ENCODE assay signal across 12 mouse cellular contexts in genomic region chr10:11212003-11212402, GRCm38 (mm10).
A peak's percentile ranks its signal among the peaks of the same experiment; 100 is the strongest.
DNase-seq lines count a peak whose midpoint lies in the region; ATAC-seq and TF ChIP-seq lines count a peak whose summit lies in the region.
"Had no signal": no experiment of that assay in that cellular context is flagged by ENCODE, and none has a peak within 500 bp of the region (broad histone marks: within the 10 kb centered on the region; RNA-seq: fewer than 3 reads in every experiment).

No protein-coding gene starts in this region.

- TF ChIP-seq POLR2A in cortical plate, adult 2 months (IDR thresholded peaks at IDR 0.05; ENCODE audit: extremely low read depth, insufficient read depth, low read length) = no peak

- no peak overlapping the region for H3K9ac ChIP-seq in intestine, postnatal 0 days (ENCODE audit: low read depth, low read length)
- no peak overlapping the region for H3K9ac ChIP-seq in intestine, embryonic 15.5 days
- H3K9ac ChIP-seq in stomach, postnatal 0 days (ENCODE audit: low read length) = no peak overlapping the region
- H3K9ac ChIP-seq: limb, embryonic 15.5 days; neural tube, embryonic 12.5 days had no signal

- no peaks in the 10 kb centered on the region for H3K27me3 ChIP-seq in intestine, postnatal 0 days (replicated peaks; ENCODE audit: control insufficient read depth, insufficient read depth, low read length)
- no peaks in the 10 kb centered on the region for H3K27me3 ChIP-seq in intestine, embryonic 15.5 days (replicated peaks)
- no peaks in the 10 kb centered on the region for H3K27me3 ChIP-seq in stomach, postnatal 0 days (ENCODE audit: control insufficient read depth, insufficient read depth, low read length)
- H3K27me3 ChIP-seq: limb, embryonic 15.5 days; neural tube, embryonic 12.5 days had no signal

- no peak for TF ChIP-seq EP300 in stomach, postnatal 0 days (optimal IDR thresholded peaks at IDR 0.05)

- ATAC-seq in intestine, postnatal 0 days = no peak
- ATAC-seq in intestine, embryonic 15.5 days = no peak
- no peak for ATAC-seq in stomach, postnatal 0 days (ENCODE audit: low FRiP score, low TSS enrichment)

- H3K4me3 ChIP-seq in intestine, postnatal 0 days (ENCODE audit: low read depth, low read length) = no peak overlapping the region
- H3K4me3 ChIP-seq in intestine, embryonic 15.5 days (replicated peaks) = no peak overlapping the region
- H3K4me3 ChIP-seq in cortical plate, adult 2 months (ENCODE audit: insufficient read depth, low read length) = no peak overlapping the region
- H3K4me3 ChIP-seq in stomach, postnatal 0 days (ENCODE audit: low read depth, low read length) = no peak overlapping the region
- H3K4me3 ChIP-seq: limb, embryonic 15.5 days; neural tube, embryonic 12.5 days had no signal

- no peaks in the 10 kb centered on the region for H3K9me3 ChIP-seq in intestine, postnatal 0 days (ENCODE audit: control insufficient read depth)
- H3K9me3 ChIP-seq in intestine, embryonic 15.5 days = no peaks in the 10 kb centered on the region
- H3K9me3 ChIP-seq in stomach, postnatal 0 days (ENCODE audit: control insufficient read depth, low read length) = no peaks in the 10 kb centered on the region
- H3K9me3 ChIP-seq: limb, embryonic 15.5 days; neural tube, embryonic 12.5 days had no signal

- WGBS in intestine, postnatal 0 days = 75% methylated on average over 4 of the region's 4 CpGs
- 80% methylated on average over 4 of the region's 4 CpGs for WGBS in intestine, embryonic 15.5 days
- 76% methylated on average over 4 of the region's 4 CpGs for WGBS in stomach, postnatal 0 days

- no peaks in the 10 kb centered on the region for H3K4me1 ChIP-seq in intestine, postnatal 0 days (replicated peaks; ENCODE audit: control insufficient read depth, insufficient read depth, low read length)
- no peaks in the 10 kb centered on the region for H3K4me1 ChIP-seq in intestine, embryonic 15.5 days (replicated peaks)
- H3K4me1 ChIP-seq in cortical plate, adult 2 months (ENCODE audit: control insufficient read depth, insufficient read depth, low read length) = no peaks in the 10 kb centered on the region
- H3K4me1 ChIP-seq in stomach, postnatal 0 days (replicated peaks; ENCODE audit: control insufficient read depth, insufficient read depth) = no peaks in the 10 kb centered on the region
- H3K4me1 ChIP-seq: limb, embryonic 15.5 days; neural tube, embryonic 12.5 days had no signal

- H3K36me3 ChIP-seq in intestine, postnatal 0 days (ENCODE audit: control insufficient read depth, insufficient read depth) = peaks cover 31% of the 10 kb centered on the region
- H3K36me3 ChIP-seq in intestine, embryonic 15.5 days = peaks cover 15% of the 10 kb centered on the region
- peaks cover 13% of the 10 kb centered on the region for H3K36me3 ChIP-seq in stomach, postnatal 0 days (ENCODE audit: control insufficient read depth, insufficient read depth, low read length)

- peak; percentile 63 for TF ChIP-seq CTCF in intestine, postnatal 0 days (IDR thresholded peaks at IDR 0.05; ENCODE audit: low read depth)
- 0 out of 2 replicates have a peak, but pooled peaks have one; percentile 14 for TF ChIP-seq CTCF in cortical plate, adult 2 months (IDR thresholded peaks at IDR 0.05; ENCODE audit: extremely low read depth, insufficient read depth, low read length)
- TF ChIP-seq CTCF in stomach, postnatal 0 days (IDR thresholded peaks at IDR 0.05; ENCODE audit: low read depth) = peak; percentile 63

- no peak overlapping the region for H3K27ac ChIP-seq in intestine, postnatal 0 days (ENCODE audit: low read depth, low read length)
- no peak overlapping the region for H3K27ac ChIP-seq in intestine, embryonic 15.5 days
- no peak overlapping the region for H3K27ac ChIP-seq in cortical plate, adult 2 months (ENCODE audit: insufficient read depth, low read length)
- H3K27ac ChIP-seq in stomach, postnatal 0 days (replicated peaks) = no peak overlapping the region
- H3K27ac ChIP-seq: limb, embryonic 15.5 days; neural tube, embryonic 12.5 days had no signal

- peak; percentile 4 for DNase-seq in right cerebral cortex, postnatal 4 days
- DNase-seq in right cerebral cortex, postnatal 14 days = no peak
- no peak for DNase-seq in stomach, postnatal 0 days (ENCODE audit: low spot score)
- no peak for DNase-seq in gastrocnemius, adult 8-10 months (ENCODE audit: low spot score in 2 of 2)
- DNase-seq in frontal cortex, adult 2 months (ENCODE audit: extremely low spot score in 1 of 2, low spot score in 1 of 2) = no peak
- DNase-seq: adrenal gland, adult 2 months; gastrocnemius, postnatal 25 days had no signal

- no peak overlapping the region for H3K4me2 ChIP-seq in intestine, postnatal 0 days (replicated peaks; ENCODE audit: low read depth)
- no peak overlapping the region for H3K4me2 ChIP-seq in intestine, embryonic 15.5 days (replicated peaks)
- no peak overlapping the region for H3K4me2 ChIP-seq in stomach, postnatal 0 days (replicated peaks; ENCODE audit: low read depth)
- H3K4me2 ChIP-seq: limb, embryonic 15.5 days; neural tube, embryonic 12.5 days had no signal
